Mouse (Mus musculus): ENCODE data around the gene Cpeb3. TPM values are rescaled to one million over a fixed set of nuclear protein-coding genes. Genes with fewer than 3 reads are reported as not detected.
A peak's percentile ranks its signal among the peaks of the same experiment; 100 is the strongest.

Gene Cpeb3
- polyA plus RNA-seq, 1 experiment from 2014 or later, result 10.1 TPM

DNA sequence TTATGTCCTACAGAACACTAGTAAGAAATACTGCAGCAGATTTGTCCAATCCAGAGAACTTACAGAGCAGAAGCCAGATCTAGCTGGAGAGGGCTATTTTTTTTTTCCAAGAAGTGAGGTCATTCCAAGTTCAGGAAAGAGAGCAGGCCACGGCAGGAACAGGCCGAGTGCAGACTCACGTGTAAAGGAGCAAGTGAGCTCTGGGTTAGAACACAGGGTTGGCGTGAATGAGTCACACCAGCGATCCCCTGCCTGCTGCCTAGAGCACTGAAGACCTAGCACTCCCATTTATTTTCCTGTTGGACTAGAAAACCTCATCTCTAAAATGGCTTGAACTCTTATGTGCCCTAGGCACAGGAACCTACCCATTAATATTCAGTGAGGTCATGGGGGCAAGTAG lies 133.7 kb downstream of the Cpeb3 start:
- ATAC-seq (replicated peaks), result no peak
- no peak overlapping the region for H3K27ac ChIP-seq (replicated peaks)
- WGBS, result 86% methylated on average over 5 of the region's 5 CpGs
- H3K4me3 ChIP-seq, result no peak overlapping the region
- no peaks in the 10 kb centered on the region for H3K27me3 ChIP-seq
- H3K4me2 ChIP-seq (replicated peaks), result no peak overlapping the region
- no peaks in the 10 kb centered on the region for H3K9me3 ChIP-seq
- H3K36me3 ChIP-seq, result no peaks in the 10 kb centered on the region
- H3K9ac ChIP-seq (replicated peaks), result no peak overlapping the region
- 0 out of 2 replicates have a peak, but pooled peaks cover 4% of the 10 kb centered on the region for H3K4me1 ChIP-seq

DNA sequence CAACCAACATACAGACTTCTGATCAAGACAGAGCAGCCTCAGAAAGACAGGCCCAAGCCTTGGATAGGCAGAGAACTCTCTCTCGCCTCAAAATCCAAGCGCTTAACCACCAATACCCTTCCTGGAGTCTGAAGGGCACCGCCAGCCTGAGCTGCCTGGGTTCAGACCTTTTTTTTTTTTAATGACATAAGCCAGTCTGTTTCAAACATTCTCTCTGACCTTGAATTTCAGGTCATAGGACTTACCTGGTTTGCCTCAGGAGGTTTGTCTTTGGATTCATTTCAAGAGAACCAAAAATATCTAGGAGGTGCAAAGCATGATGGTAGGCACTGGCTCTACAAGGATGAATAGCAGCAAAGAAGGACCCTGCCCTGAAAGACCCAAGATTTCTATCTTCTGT lies 134.1 kb downstream of the Cpeb3 start:
- no peak overlapping the region for H3K4me2 ChIP-seq (replicated peaks)
- H3K9me3 ChIP-seq, result no peaks in the 10 kb centered on the region
- 96% methylated on average over 3 of the region's 3 CpGs for WGBS
- H3K27ac ChIP-seq (replicated peaks), result no peak overlapping the region
- no peak overlapping the region for H3K9ac ChIP-seq (replicated peaks)
- no peak for ATAC-seq (replicated peaks)
- H3K36me3 ChIP-seq, result no peaks in the 10 kb centered on the region
- H3K4me1 ChIP-seq, result 0 out of 2 replicates have a peak, but pooled peaks cover 4% of the 10 kb centered on the region
- H3K27me3 ChIP-seq, result no peaks in the 10 kb centered on the region
- no peak overlapping the region for H3K4me3 ChIP-seq

- Histone ChIP-seq H3K4me1 (0 out of 2 replicates have a peak, but pooled peaks cover 2% of the 10 kb centered on the region), H3K27me3 (no peaks in the 10 kb centered on the region), H3K27ac (replicated peaks) (no peak overlapping the region), H3K9me3 (no peaks in the 10 kb centered on the region), H3K9ac (replicated peaks) (no peak overlapping the region), H3K36me3 (no peaks in the 10 kb centered on the region), H3K4me3 (no peak overlapping the region), H3K4me2 (replicated peaks) (no peak overlapping the region)
- WGBS, result 58% methylated on average over 5 of the region's 5 CpGs
- ATAC-seq (replicated peaks), result no peak
Measured at GRCm38 (mm10) chr19:37072871-37073629, 135.4 kb downstream of the Cpeb3 start.

DNA sequence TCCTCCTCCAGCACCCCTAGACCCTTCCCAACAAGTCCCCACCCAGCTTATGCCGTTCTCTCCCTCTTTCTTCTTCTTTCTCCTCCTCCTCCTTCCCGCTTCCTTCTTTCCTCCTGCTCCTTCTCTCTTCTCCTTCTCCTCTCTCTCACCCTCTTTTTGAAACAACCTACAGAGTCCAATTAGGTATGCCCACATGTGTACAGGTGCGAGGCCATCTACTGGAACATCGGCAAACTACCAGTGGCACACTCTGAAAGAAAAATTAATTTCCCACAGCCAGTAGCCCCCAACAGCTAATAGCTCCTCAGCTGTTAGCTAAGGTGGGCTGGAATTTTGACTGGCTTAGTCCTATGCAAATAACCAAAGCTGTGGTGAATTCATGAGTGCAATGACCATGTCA lies 139.2 kb downstream of the Cpeb3 start:
- Histone ChIP-seq H3K4me1 (no peaks in the 10 kb centered on the region), H3K9me3 (no peaks in the 10 kb centered on the region), H3K36me3 (no peaks in the 10 kb centered on the region), H3K9ac (replicated peaks) (no peak overlapping the region), H3K27me3 (no peaks in the 10 kb centered on the region), H3K4me2 (replicated peaks) (no peak overlapping the region), H3K27ac (replicated peaks) (no peak overlapping the region), H3K4me3 (no peak overlapping the region)
- no peak for ATAC-seq (replicated peaks)
- 90% methylated on average over 4 of the region's 4 CpGs for WGBS

GRCm38 (mm10) chr19:37060078-37060477 lies 148.3 kb downstream of the Cpeb3 start:
- no peaks in the 10 kb centered on the region for H3K27me3 ChIP-seq
- ATAC-seq (replicated peaks), result no peak
- no peak overlapping the region for H3K4me2 ChIP-seq (replicated peaks)
- no peak overlapping the region for H3K9ac ChIP-seq (replicated peaks)
- H3K4me3 ChIP-seq, result no peak overlapping the region
- no peaks in the 10 kb centered on the region for H3K36me3 ChIP-seq
- WGBS, result 91% methylated on average over 4 of the region's 4 CpGs
- no peak overlapping the region for H3K27ac ChIP-seq (replicated peaks)
- H3K9me3 ChIP-seq, result no peaks in the 10 kb centered on the region
- no peaks in the 10 kb centered on the region for H3K4me1 ChIP-seq

DNA sequence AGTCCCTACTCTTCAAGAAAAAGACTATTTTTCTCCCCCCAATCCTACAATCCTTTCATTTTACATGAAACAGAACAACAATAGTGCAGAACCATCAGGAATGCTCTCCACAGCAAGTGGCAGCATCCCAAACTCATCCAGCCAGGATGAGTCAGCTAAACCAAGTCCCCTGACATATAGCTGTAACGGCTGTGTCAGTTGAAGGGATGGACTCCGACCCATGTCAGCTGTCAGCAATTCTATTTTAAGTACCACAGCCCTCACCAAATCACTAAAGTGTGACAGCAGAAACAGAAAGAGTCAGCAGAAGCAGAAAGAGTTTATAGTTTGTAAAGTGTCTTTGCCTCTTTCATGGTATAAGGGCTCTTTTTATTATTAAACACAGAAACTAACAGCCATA lies 148.8 kb downstream of the Cpeb3 start:
- Histone ChIP-seq H3K27me3 (no peaks in the 10 kb centered on the region), H3K27ac (replicated peaks) (no peak overlapping the region), H3K4me3 (no peak overlapping the region), H3K36me3 (no peaks in the 10 kb centered on the region), H3K4me1 (no peaks in the 10 kb centered on the region), H3K9me3 (no peaks in the 10 kb centered on the region), H3K9ac (replicated peaks) (no peak overlapping the region), H3K4me2 (replicated peaks) (no peak overlapping the region)
- no peak for ATAC-seq (replicated peaks)
- 80% methylated on average over 2 of the region's 2 CpGs for WGBS

GRCm38 (mm10) chr19:37057161-37057905 lies 151.1 kb downstream of the Cpeb3 start:
- WGBS, result 70% methylated on average over 8 of the region's 8 CpGs
- Histone ChIP-seq H3K36me3 (no peaks in the 10 kb centered on the region), H3K27ac (replicated peaks) (no peak overlapping the region), H3K27me3 (no peaks in the 10 kb centered on the region), H3K9me3 (no peaks in the 10 kb centered on the region), H3K4me1 (no peaks in the 10 kb centered on the region), H3K4me2 (replicated peaks) (no peak overlapping the region), H3K9ac (replicated peaks) (no peak overlapping the region), H3K4me3 (no peak overlapping the region)
- no peak for ATAC-seq (replicated peaks)

- Histone ChIP-seq H3K4me1 (no peaks in the 10 kb centered on the region), H3K4me2 (replicated peaks) (no peak overlapping the region), H3K36me3 (no peaks in the 10 kb centered on the region), H3K4me3 (no peak overlapping the region), H3K27me3 (no peaks in the 10 kb centered on the region), H3K27ac (replicated peaks) (no peak overlapping the region), H3K9ac (replicated peaks) (no peak overlapping the region), H3K9me3 (no peaks in the 10 kb centered on the region)
- ATAC-seq (replicated peaks), result no peak
- 81% methylated on average over 4 of the region's 4 CpGs for WGBS
Measured at GRCm38 (mm10) chr19:37055976-37056556, 152.3 kb downstream of the Cpeb3 start.

GRCm38 (mm10) chr19:37050643-37051345 lies 157.6 kb downstream of the Cpeb3 start:
- no peaks in the 10 kb centered on the region for H3K9me3 ChIP-seq
- peak; percentile 51; the same call in 1 of the 2 replicates for ATAC-seq (replicated peaks)
- WGBS, result 77% methylated on average over 4 of the region's 4 CpGs
- H3K9ac ChIP-seq (replicated peaks), result no peak overlapping the region
- no peak overlapping the region for H3K4me2 ChIP-seq (replicated peaks)
- no peaks in the 10 kb centered on the region for H3K36me3 ChIP-seq
- no peaks in the 10 kb centered on the region for H3K27me3 ChIP-seq
- no peaks in the 10 kb centered on the region for H3K4me1 ChIP-seq
- H3K4me3 ChIP-seq, result no peak overlapping the region
- H3K27ac ChIP-seq (replicated peaks), result no peak overlapping the region

GRCm38 (mm10) chr19:37048507-37048906 lies 159.9 kb downstream of the Cpeb3 start:
- no peaks in the 10 kb centered on the region for H3K27me3 ChIP-seq
- no peaks in the 10 kb centered on the region for H3K36me3 ChIP-seq
- no peak overlapping the region for H3K4me2 ChIP-seq (replicated peaks)
- no peak overlapping the region for H3K4me3 ChIP-seq
- H3K4me1 ChIP-seq, result no peaks in the 10 kb centered on the region
- no peaks in the 10 kb centered on the region for H3K9me3 ChIP-seq
- WGBS, result 90% methylated on average over 6 of the region's 6 CpGs
- no peak overlapping the region for H3K27ac ChIP-seq (replicated peaks)
- no peak overlapping the region for H3K9ac ChIP-seq (replicated peaks)
- no peak for ATAC-seq (replicated peaks)

- no peaks in the 10 kb centered on the region for H3K36me3 ChIP-seq
- ATAC-seq (replicated peaks), result no peak
- H3K27me3 ChIP-seq, result no peaks in the 10 kb centered on the region
- no peak overlapping the region for H3K9ac ChIP-seq (replicated peaks)
- H3K9me3 ChIP-seq, result no peaks in the 10 kb centered on the region
- H3K4me1 ChIP-seq, result no peaks in the 10 kb centered on the region
- H3K4me2 ChIP-seq (replicated peaks), result no peak overlapping the region
- no peak overlapping the region for H3K27ac ChIP-seq (replicated peaks)
- 66% methylated on average over 10 of the region's 10 CpGs for WGBS
- H3K4me3 ChIP-seq, result no peak overlapping the region
Measured at GRCm38 (mm10) chr19:37044431-37044830, 164.0 kb downstream of the Cpeb3 start.

DNA sequence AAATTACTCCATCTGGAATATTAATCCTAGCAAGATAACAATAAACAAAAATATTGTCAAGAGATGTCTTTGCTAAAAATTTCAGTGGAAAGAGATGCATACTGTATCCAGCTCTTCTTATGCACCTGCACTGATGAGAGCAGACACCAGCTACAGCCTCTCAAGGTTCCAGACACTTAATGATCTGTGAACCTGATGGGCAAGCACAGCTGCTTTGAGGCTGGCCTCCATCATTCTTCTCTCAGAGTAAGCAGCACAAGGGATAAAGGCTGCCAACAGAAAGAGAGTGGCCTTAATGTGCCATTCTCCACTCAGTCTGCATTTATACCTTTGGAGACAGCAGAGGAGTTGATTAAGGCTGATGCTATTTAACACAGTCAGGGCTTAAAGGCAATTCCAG lies 167.5 kb downstream of the Cpeb3 start:
- no peak for ATAC-seq (replicated peaks)
- Histone ChIP-seq H3K4me3 (no peak overlapping the region), H3K9ac (replicated peaks) (no peak overlapping the region), H3K36me3 (no peaks in the 10 kb centered on the region), H3K27ac (replicated peaks) (no peak overlapping the region), H3K4me2 (replicated peaks) (no peak overlapping the region), H3K9me3 (no peaks in the 10 kb centered on the region), H3K27me3 (no peaks in the 10 kb centered on the region), H3K4me1 (no peaks in the 10 kb centered on the region)

Data from forebrain, embryonic 15.5 days (tissue).